Comparison of ENCODE assay signal across 19 mouse cellular contexts in the genomic region with DNA sequence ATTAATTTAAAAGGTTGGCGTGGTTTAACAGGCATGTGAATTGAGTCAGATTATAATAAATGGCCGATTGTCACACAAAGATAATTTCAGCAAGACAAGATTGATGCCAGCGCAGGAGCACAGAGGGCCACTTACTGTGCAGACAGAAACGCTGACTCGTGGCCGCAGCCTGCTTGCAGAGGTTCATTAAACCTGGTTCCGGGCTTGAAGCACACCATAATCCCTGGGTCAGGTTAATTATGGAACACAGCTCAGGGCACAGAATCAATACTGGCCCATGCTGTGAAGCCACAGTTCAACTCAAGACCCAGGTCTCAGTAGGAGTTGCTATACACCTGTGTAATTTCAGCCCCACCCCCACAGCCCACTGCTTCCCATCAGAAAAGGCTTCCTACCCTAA.
"Had no signal": no experiment of that assay in that cellular context is flagged by ENCODE, and none has a peak within 500 bp of the region (broad histone marks: within the 10 kb centered on the region; RNA-seq: fewer than 3 reads in every experiment).

No protein-coding gene starts in this region.

- H3K27me3 ChIP-seq: limb, embryonic 12.5 days; limb, embryonic 15.5 days; midbrain, embryonic 12.5 days had no signal

- ATAC-seq: intestine, postnatal 0 days; liver, postnatal 0 days; lung, postnatal 0 days had no signal

- H3K4me2 ChIP-seq: limb, embryonic 12.5 days; limb, embryonic 15.5 days; liver, embryonic 11.5 days; lung, embryonic 14.5 days; midbrain, embryonic 12.5 days had no signal

- H3K27ac ChIP-seq: kidney, postnatal 0 days; limb, embryonic 12.5 days; limb, embryonic 15.5 days; liver, embryonic 14.5 days; macrophage; midbrain, embryonic 12.5 days; stomach, postnatal 0 days had no signal

- H3K9ac ChIP-seq: limb, embryonic 12.5 days; limb, embryonic 15.5 days; liver, embryonic 14.5 days; liver, postnatal 0 days; lung, embryonic 14.5 days; midbrain, embryonic 12.5 days had no signal

- H3K36me3 ChIP-seq: limb, embryonic 12.5 days; midbrain, embryonic 12.5 days had no signal

- H3K4me3 ChIP-seq: limb, embryonic 12.5 days; limb, embryonic 15.5 days; midbrain, embryonic 12.5 days had no signal

- H3K4me1 ChIP-seq: limb, embryonic 15.5 days had no signal

- DNase-seq: kidney, adult 2 months; kidney, postnatal 36 days; left cerebral cortex, postnatal 4 days; liver, postnatal 0 days; lung, embryonic 14.5 days; retina, postnatal 1 day; right cerebral cortex, postnatal 25 days; spleen, adult 18-20 months; thymus, postnatal 25 days had no signal

- H3K9me3 ChIP-seq: limb, embryonic 12.5 days; limb, embryonic 15.5 days; midbrain, embryonic 12.5 days had no signal
